9 mouse cellular contexts compared by ENCODE assay signal in genomic region chr3:25675069-25675468, GRCm38 (mm10).
DNase-seq lines count a peak whose midpoint lies in the region; TF ChIP-seq lines count a peak whose summit lies in the region.
"Had no signal": no experiment of that assay in that cellular context is flagged by ENCODE, and none has a peak within 500 bp of the region (broad histone marks: within the 10 kb centered on the region; RNA-seq: fewer than 3 reads in every experiment).

No protein-coding gene starts in this region.

- TF ChIP-seq CTCF in C2C12 (IDR thresholded peaks at IDR 0.05; ENCODE audit: control insufficient read depth, insufficient read depth, insufficient read length) = peak; percentile 22
- no peak for TF ChIP-seq CTCF in thymus, adult 2 months (IDR thresholded peaks at IDR 0.05; ENCODE audit: borderline replicate concordance, control insufficient read depth, extremely low read depth, insufficient read depth, low read length, poor library complexity)

- WGBS in embryonic facial prominence, embryonic 10.5 days = 51% methylated on average over 3 of the region's 3 CpGs
- WGBS in thymus, adult 2 months = 58% methylated on average over 3 of the region's 3 CpGs

- H3K4me3 ChIP-seq in C2C12 (ENCODE audit: insufficient read depth, poor library complexity, severe bottlenecking) = no peak overlapping the region
- no peak overlapping the region for H3K4me3 ChIP-seq in embryonic facial prominence, embryonic 10.5 days
- H3K4me3 ChIP-seq in thymus, adult 2 months (ENCODE audit: control insufficient read depth, insufficient read depth, low read length) = no peak overlapping the region
- H3K4me3 ChIP-seq: embryonic facial prominence, embryonic 15.5 days had no signal

- TF ChIP-seq POLR2A in thymus, adult 2 months (IDR thresholded peaks at IDR 0.05; ENCODE audit: control insufficient read depth, extremely low read depth, insufficient read depth, low read length, poor library complexity) = no peak

- H3K36me3 ChIP-seq in C2C12 (ENCODE audit: control insufficient read depth, insufficient read depth) = no peaks in the 10 kb centered on the region
- H3K36me3 ChIP-seq in embryonic facial prominence, embryonic 10.5 days (replicated peaks) = no peaks in the 10 kb centered on the region
- H3K36me3 ChIP-seq in thymus, adult 2 months (ENCODE audit: control insufficient read depth, insufficient read depth, low read length) = no peaks in the 10 kb centered on the region
- H3K36me3 ChIP-seq: embryonic facial prominence, embryonic 15.5 days had no signal

- H3K79me2 ChIP-seq in C2C12 (ENCODE audit: control insufficient read depth, insufficient read depth) = no peaks in the 10 kb centered on the region

- intact Hi-C loops in heart, postnatal 14 days (cut with DNase I) = no loop called here

- H3ac ChIP-seq in C2C12 (ENCODE audit: control insufficient read depth, insufficient read length, low read depth) = no peak overlapping the region

- H3K79me3 ChIP-seq in C2C12 (ENCODE audit: low read depth) = no peaks in the 10 kb centered on the region

- no peaks in the 10 kb centered on the region for H3K4me1 ChIP-seq in embryonic facial prominence, embryonic 10.5 days
- no peaks in the 10 kb centered on the region for H3K4me1 ChIP-seq in thymus, adult 2 months (replicated peaks; ENCODE audit: control insufficient read depth, insufficient read depth, low read length)
- H3K4me1 ChIP-seq: embryonic facial prominence, embryonic 15.5 days had no signal

- H3K27ac ChIP-seq in embryonic facial prominence, embryonic 10.5 days (replicated peaks) = no peak overlapping the region
- H3K27ac ChIP-seq in thymus, adult 2 months (ENCODE audit: control insufficient read depth, insufficient read depth, low read length) = no peak overlapping the region
- H3K27ac ChIP-seq: embryonic facial prominence, embryonic 15.5 days had no signal

- DNase-seq in heart, postnatal 14 days = peak; percentile 19 to 38
- no peak for DNase-seq in heart, adult 11 months
- DNase-seq in adrenal gland, postnatal 10 days = peak; percentile 55
- peak; percentile 34 for DNase-seq in embryonic facial prominence, embryonic 10.5 days (ENCODE audit: low spot score)
- DNase-seq in retina, embryonic 14.5 days (ENCODE audit: low spot score) = peak; percentile 47
- no peak for DNase-seq in spleen, postnatal 36 days (ENCODE audit: low spot score in 2 of 2)
- no peak for DNase-seq in thymus, adult 2 months

- H3K27me3 ChIP-seq in C2C12 (ENCODE audit: control insufficient read depth, insufficient read depth, insufficient read length) = no peaks in the 10 kb centered on the region
- H3K27me3 ChIP-seq in embryonic facial prominence, embryonic 10.5 days (replicated peaks; ENCODE audit: low read depth, poor library complexity, severe bottlenecking) = no peaks in the 10 kb centered on the region
- H3K27me3 ChIP-seq in thymus, adult 2 months (ENCODE audit: control insufficient read depth, insufficient read depth, low read length) = no peaks in the 10 kb centered on the region
- H3K27me3 ChIP-seq: embryonic facial prominence, embryonic 15.5 days had no signal

- no peaks in the 10 kb centered on the region for H3K9me3 ChIP-seq in embryonic facial prominence, embryonic 10.5 days
- H3K9me3 ChIP-seq: embryonic facial prominence, embryonic 15.5 days had no signal

TF ChIP-seq in C2C12, 6 proteins besides CTCF, POLR2A, EP300 and RAD21:
- TF ChIP-seq FOSL1 (IDR thresholded peaks at IDR 0.05; ENCODE audit: insufficient read depth, low read length, poor library complexity, severe bottlenecking) = no peak
- no peak for TF ChIP-seq MAX (IDR thresholded peaks at IDR 0.05)
- TF ChIP-seq MYOD1 (IDR thresholded peaks at IDR 0.05; ENCODE audit: control insufficient read depth, insufficient read length, low read depth) = no peak
- TF ChIP-seq MYOG (IDR thresholded peaks at IDR 0.05; ENCODE audit: control insufficient read depth, extremely low read depth, insufficient read length) = no peak
- TF ChIP-seq CEBPB (IDR thresholded peaks at IDR 0.05; ENCODE audit: low read depth) = no peak
- no peak for TF ChIP-seq USF1 (IDR thresholded peaks at IDR 0.05; ENCODE audit: low read depth)

Comparison
In these comparisons a context has a peak if more than half of its experiments do, and no peak if none do; other contexts are left out.
1. DNase-seq: peak in heart, postnatal 14 days (2 of 2), adrenal gland, postnatal 10 days (single experiment), embryonic facial prominence, embryonic 10.5 days (single experiment) and retina, embryonic 14.5 days (single experiment); none in heart, adult 11 months (single experiment), spleen, postnatal 36 days (0 of 2) and thymus, adult 2 months (single experiment).